Mouse (Mus musculus): Measurements from ENCODE around the gene Prkca.

Gene Prkca

DNA sequence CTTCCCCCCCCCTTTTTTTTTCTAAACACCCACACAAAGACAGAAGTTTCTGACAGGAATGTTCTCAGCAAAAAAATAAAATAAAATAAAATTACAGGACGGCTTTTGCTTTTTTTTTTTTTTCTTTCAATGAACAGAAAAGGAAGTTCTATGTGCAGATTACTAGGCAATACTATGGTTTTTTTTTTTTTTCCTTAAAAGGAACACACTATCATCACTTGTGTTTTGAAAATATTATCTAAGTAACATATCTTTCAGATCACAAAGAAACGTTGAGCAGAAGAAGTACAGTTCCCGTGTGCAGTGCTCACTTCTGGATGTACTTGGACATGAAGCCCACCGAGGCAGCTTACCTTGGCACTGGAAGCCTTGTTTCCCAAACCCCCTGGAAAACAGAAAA lies 3.4 kb downstream of the Prkca start:
- DNase-seq (ENCODE audit: low spot score), result no peak

DNA sequence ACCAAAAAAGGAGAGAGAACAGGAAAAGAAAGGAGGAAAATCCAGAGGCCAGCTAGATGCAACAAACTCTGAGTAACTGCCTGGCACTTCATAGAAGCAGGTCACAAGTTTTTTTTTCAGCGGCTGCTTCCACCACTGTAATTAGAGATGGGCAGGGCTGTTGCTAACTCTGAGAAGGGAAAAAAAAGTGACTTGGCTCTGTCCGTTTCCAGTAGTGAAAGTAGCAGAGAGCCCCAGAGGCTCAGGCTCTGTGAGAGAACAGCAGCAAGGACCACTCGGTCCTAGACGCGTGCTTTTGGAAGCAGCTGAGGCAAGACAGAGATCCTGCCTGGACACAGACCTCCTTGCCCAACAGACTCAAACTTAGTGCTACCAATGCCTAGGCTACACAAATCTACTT lies 7.3 kb downstream of the Prkca start:
- no peak for DNase-seq (ENCODE audit: low spot score)

GRCm38 (mm10) chr11:108335536-108335935 lies 8.2 kb downstream of the Prkca start:
- no peak for DNase-seq (ENCODE audit: low spot score)

GRCm38 (mm10) chr11:108334658-108335057 lies 9.1 kb downstream of the Prkca start:
- no peak for DNase-seq (ENCODE audit: low spot score)

DNA sequence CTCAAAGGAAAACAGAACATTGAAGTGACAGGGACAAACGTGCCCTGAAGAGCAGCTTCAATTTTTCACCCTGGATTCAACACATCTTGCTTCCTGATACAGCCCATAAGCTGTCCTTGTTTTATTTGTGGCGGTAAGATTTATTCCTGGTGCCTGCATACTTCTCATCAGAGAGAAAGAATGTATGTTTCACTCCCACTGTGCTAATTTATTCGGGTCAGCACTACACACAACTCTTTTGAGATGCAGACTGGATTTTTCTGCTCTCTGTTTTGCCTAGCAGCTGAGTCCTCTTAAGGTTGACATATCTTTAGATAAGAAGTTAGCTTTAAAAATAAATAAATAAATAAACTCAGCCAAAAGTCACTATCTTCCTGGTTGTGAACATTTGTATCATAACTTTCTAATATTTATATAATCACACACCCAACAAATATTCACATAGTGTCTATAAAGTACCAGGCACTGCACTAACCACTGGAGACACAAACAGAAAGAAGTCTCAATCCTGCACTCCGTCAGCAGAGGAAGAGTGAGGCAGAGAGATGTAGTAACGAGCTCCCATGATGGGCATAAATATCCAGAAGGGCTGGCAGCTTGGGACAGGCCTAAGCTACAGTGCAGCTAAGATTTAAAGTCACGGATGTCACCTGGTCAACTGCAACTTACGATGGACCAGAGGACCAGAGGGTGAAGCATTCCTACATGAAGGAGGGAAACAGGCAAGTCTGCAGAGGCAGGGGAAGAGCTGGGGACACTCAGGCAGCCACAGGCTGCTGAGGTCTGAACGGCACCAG lies 9.9 kb downstream of the Prkca start:
- DNase-seq (ENCODE audit: low spot score), result no peak

DNA sequence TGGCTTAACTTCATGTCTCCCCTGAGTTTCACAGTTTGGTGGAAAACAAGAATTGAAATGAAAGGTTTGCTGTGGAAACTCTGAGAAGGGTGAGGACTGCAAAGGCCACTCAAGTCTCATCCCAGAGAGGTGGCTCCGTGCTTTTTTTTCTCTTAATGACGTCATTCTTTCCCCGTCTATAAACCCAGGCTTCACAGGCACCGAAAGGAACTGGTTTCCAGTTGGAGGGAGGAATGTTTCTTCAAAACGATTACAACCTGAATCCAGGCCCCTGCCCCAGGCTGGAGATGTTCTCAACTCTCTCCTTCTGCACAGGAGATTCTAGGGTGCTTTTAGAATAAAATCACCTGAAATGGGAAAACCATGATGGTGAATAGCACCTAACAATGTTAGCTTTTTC lies 10.7 kb downstream of the Prkca start:
- DNase-seq (ENCODE audit: low spot score), result no peak

DNA sequence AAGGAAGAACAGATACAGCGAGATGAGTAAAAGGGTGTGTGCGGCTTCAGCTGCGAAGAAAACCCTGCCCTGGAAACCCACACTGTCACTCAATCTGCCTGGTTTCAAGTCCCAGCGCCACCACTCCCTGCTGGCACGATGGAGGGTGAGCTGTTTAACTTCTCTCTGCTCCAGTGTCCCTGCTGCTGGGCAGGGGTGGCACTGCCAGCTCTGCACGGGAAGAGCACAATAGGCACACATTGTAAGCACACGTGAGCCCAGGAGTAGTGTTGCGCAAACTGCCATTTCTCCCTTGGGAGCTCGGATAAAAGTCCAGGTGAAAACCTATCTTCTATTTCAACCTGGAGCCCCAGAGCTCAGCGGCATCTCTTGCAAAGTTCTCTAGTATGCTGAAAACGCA lies 12.9 kb downstream of the Prkca start:
- no peak for DNase-seq (ENCODE audit: low spot score)

- DNase-seq (ENCODE audit: low spot score), result no peak
These were observed 17.8 kb downstream of the Prkca start for GRCm38 (mm10) chr11:108325943-108326342.

DNA sequence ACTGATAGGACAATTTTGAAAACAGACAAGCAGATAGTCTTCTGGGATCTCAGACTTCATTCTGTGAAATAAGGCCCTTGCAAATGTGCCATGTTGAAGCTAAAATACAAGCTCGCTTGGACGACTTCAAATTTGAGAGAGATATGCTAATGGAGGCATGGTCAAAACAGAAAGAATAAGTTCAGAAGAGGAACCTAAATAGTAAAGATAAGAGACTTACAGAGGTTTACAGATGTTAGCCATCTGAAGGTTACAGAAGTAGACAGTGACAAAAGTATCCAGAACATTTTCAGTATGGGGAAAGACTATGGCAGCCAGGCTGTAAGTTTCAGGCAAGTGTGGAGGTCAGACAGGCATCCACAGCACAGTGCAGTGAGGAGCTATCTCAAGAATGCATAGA lies 21.6 kb downstream of the Prkca start:
- DNase-seq (ENCODE audit: low spot score), result no peak

DNA sequence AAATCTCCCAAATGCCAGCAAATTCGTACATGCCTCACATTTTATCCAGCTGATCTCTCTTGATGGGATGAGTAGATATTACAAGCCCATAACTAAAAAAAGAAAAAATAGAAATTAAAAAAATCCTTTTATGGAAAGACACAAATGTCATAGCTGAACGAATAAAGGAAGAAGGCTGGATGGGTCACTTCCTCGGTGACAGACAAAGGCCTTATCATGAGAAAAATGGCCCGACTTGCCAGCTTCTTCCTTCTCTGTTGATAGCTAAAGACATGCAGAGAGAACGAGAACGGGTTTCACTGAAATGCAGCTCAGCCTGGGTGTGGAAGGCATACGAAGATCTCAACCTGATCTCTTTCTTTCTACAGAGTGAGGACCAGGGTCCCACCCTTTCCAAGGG lies 23.2 kb downstream of the Prkca start:
- DNase-seq (ENCODE audit: low spot score), result no peak

DNA sequence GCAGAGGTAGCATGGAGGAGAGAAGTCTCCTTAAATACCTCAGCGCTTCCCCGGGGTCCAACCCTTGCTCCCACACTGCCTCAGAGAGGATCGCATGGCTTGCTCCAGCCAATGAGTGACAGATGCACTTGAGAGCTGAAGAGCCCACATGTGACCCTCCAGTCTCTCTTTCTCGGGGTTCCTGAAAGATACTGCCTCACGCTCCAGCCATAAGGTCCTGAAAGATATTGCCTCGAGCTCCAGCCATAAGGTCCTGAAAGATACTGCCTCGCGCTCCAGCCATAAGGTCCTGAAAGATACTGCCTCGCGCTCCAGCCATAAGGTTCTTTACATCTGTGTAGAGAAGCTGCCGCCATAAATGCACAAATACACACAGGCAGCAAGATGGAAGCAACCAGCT lies 24.6 kb downstream of the Prkca start:
- DNase-seq (ENCODE audit: low spot score), result no peak

DNA sequence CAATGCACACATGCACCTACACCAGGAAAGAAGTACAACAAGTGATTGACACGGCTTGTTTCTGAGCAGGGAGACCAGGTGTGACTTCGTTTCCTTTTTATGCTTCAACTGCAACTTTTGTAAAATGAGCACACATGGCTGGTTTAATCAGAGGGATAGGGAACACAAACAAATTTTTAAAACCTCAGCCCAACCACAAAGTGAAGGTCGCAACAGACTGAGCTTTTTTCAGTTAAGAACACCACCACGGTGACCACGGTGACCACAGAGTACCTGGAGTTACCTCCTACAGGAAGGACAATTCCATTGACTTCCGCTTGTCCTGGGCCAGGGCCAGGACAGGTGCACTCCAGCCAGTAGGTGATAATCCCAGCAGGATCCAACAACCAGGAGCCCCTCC lies 25.9 kb downstream of the Prkca start:
- no peak for DNase-seq (ENCODE audit: low spot score)

DNA sequence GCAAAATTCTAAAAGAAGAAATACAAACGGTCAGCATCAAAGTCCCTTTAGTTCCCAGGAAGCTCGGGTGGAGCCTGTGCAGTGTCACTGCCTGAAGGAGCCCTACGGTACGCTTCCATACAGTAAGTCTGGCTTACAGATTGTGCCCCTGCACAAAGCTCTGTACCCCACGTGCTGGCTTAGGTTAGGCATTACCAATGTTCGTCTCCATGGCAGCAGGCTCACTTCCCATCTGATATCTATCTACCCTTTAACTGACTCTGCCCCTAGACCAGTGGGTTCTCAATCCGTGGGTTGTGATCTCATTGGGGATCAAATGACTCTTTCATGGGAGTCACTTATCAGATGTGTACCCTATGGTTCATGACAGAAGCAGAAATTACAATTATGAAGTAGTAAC lies 28.0 kb downstream of the Prkca start:
- no peak for DNase-seq (ENCODE audit: low spot score)

- no peak for DNase-seq (ENCODE audit: low spot score)
These were observed 31.2 kb downstream of the Prkca start for GRCm38 (mm10) chr11:108312516-108312915.

- no peak for DNase-seq (ENCODE audit: low spot score)
These were observed 31.8 kb downstream of the Prkca start for GRCm38 (mm10) chr11:108311912-108312311.

DNA sequence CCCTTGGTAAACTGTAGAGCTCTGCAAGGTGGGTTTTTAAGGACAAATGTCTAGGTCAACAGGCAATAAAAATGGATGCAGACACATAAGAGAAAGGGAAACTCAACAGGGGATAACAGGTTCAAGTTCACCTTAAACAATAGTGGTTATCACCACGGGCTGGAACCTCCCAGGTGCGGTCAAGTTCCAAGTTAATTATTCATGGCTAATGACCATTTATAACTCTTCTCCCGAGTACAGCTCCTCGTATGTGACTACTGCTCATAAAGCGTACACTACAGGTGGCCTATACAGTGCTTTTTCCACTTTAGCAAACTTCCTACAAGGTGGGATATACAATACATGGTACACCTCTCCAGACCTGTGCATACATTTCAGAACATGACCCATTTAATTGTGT lies 33.9 kb downstream of the Prkca start:
- no peak for DNase-seq (ENCODE audit: low spot score)

DNA sequence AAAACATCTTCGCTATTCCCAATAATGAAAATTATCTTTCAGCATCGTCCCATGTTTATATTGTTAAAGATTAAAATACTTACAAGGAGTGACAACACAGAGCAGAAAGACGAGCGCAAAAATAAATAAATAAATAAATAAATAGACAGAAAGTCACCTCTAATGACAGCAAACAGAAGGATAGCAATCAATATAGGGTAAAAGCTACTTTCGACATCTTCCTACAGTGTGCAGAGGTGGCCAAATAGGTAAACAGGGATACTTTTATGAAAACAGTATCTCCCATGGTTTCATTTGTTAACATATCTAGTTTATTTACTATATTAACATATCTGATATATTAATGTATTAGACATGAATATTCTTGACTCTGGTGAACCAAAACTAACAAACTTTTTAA lies 35.5 kb downstream of the Prkca start:
- DNase-seq (ENCODE audit: low spot score), result no peak

DNA sequence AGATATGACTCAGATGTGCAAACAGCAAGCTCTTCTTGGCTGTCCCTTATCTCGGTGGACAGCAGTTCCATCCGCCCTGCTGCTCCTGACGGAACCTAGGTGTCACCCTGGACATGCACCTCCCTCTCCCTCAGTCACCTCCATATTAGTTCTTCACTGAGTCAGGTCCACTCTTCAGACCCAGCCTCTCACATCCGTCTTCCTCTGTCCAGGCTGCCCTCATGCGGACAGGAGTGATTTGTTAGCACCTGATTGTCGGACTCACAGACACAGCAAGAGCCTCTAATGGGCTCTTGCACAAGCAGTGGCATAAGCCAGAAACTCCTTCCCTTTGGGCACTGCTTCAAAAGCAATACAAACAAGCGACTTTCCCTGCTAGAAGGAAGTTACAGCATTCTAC lies 36.5 kb downstream of the Prkca start:
- DNase-seq (ENCODE audit: low spot score), result no peak

GRCm38 (mm10) chr11:108303787-108304186 lies 39.9 kb downstream of the Prkca start:
- DNase-seq (ENCODE audit: low spot score), result no peak

DNA sequence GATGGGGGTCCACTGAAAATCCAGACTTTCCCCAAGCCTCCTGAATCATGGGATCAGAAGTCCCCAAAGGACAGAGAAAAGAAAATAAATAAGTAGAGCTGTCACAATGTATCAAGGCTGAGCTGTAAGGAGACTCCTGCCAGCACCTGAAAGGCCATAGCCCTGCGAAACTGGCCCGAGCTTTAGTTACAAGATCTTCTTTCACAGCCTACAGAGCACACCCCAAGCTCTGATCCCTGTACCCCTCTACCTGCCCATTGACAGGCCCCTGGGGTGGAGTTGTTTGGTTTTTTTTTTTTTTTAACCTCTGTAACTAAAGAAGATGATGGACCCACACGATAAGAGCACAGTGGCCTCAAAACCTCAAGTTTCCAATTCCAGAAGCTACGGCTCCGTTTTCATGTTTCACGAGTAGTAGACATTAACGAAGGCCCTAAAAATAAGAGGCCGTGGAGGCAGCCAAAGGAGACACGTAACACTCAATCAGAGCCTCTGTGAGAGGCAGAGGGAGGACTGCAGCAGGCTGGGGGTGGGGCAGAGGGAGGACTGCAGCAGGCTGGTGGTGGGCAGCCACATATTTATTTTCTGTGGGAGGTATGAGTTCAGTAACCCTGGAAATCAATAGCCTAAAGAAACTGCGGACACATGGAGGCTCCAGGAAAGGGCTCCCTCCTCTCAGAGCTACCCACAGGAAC lies 41.8 kb downstream of the Prkca start:
- no peak for DNase-seq (ENCODE audit: low spot score)

DNA sequence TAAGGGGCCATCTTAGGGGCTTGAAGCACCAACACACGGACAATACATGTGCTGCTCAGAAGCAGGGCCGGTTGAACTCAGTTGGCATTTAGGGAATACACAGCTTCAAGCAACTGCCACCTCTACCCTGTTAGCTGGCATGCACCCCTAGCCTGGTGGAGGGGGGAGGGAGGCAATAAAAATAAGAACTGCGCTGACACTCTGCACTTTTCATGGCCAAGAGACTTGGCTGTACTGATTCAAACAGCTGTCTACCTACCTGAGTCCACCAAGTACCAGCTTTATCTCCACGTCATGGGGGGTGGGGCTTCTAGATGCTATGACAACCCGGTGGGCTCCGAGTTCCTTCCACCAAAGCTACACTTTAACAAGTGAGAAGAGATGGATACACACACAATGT lies 42.7 kb downstream of the Prkca start:
- DNase-seq (ENCODE audit: low spot score), result no peak

DNA sequence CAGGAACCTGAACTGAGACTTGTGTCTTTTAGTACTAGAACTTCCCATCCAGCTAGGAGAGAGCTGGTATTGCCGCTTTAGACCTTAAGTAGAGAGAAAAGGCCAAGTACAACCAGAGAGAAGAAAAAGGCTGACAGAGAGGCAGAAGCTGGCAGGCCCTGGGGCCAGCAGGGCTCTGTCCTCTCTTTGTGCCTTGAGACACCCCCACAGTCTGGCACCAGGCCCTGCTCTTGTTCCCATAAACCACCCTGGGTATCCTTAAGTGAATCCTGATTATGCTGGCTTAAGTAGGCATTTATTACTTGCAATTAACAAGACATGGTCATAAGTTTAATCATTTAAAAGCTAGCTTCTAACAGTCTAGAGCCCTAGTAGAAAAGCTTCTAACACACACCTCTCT lies 43.3 kb downstream of the Prkca start:
- DNase-seq (ENCODE audit: low spot score), result no peak

GRCm38 (mm10) chr11:108299913-108300312 lies 43.8 kb downstream of the Prkca start:
- no peak for DNase-seq (ENCODE audit: low spot score)

DNA sequence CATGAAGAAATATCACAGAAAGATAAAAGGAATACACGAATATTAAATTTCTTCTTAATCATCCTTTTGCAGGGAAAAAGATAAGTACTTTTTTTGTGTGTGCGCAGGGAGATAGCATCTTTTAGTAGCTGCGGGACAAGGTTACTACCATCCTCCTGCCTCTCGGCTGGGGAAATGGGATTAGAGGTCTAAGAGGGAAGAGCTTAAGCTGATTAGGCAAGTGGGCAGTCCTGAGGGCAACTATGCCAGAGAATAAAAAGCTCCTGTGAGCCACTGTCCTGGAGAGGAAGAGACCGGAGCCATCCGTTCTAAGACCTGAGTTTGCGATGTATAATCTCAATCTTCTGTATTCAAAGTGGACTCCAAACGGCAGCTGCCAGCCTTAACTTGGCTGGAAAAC lies 45.8 kb downstream of the Prkca start:
- DNase-seq (ENCODE audit: low spot score), result no peak
